Mouse (Mus musculus): Measurements from ENCODE around the gene Farp1. TPM values are rescaled to one million over a fixed set of nuclear protein-coding genes. Genes with fewer than 3 reads are reported as not detected.

The Farp1 gene
- polyA plus RNA-seq, 1 experiment from 2014 or later: 2.3 TPM

DNA sequence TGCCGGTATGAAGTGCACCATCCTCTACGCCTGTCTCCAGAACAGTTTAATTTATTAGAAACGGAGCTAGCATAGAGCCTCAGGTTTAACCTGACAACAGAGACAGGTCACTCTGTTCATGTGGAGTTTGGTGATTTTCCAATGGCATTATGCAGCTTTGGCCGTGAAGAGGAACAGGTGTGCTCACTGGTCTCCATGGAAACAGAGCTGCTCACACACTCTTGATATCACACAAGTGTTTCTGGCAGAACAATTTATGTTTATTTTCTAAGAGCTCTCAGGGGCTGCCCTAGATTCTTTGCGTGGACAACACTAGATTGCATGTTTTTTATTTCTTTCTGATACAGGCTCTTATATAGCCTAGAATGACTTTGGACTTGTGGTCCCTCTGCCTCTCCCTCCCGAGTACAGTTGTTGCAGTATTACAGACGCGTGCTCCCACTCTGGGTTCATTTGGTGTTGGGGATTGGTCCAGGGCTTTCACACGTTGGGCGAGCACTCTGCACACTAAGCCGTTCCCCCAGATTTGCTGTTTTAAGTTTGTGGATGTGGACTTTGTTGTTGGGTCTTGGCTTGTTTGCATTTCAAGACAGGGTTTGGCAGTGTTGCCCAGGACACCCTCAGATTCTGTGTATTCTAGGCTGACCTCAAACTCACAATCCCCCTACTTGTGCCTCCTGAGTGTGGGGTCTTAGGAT is 113.2 kb downstream of the Farp1 start:
- Histone ChIP-seq H3K4me1 (ENCODE audit: insufficient read depth) (peaks cover 13% of the 10 kb centered on the region), H3K9me3 (ENCODE audit: low read length) (no peaks in the 10 kb centered on the region), H3K27ac (ENCODE audit: low read depth) (no peak overlapping the region), H3K36me3 (replicated peaks; ENCODE audit: insufficient read depth, low read length) (no peaks in the 10 kb centered on the region), H3K9ac (replicated peaks) (no peak overlapping the region), H3K4me3 (ENCODE audit: low read depth, low read length) (no peak overlapping the region), H3K27me3 (ENCODE audit: insufficient read depth, low read length) (no peaks in the 10 kb centered on the region), H3K4me2 (ENCODE audit: low read depth, low read length) (no peak overlapping the region)
- WGBS (ENCODE audit: insufficient replicate concordance): 65% methylated on average over 11 of the region's 11 CpGs
- DNase-seq: no peak
- no peak for TF ChIP-seq EP300 (IDR thresholded peaks at IDR 0.05; ENCODE audit: low read depth)
- no peak for TF ChIP-seq CTCF (IDR thresholded peaks at IDR 0.05; ENCODE audit: low read depth)
- no peak for ATAC-seq

DNA sequence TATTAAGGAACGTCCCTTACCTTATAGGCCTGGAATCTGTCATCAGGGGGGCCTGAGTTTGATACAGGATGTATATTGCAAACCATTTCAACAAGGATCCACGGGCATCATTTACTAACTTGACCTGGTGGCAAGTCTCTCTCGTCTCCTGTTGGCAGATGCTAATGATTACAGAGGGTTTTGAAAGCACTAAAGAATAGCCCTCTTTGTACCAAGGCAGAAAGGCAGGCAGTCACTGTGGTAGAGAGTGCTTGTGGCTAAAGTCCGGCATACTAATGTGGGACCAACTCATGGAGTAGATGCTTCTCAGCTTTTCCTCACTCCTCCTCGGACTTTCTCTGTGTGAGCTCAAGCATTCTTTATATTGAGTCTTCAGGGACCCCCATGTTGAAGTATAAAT is 115.0 kb downstream of the Farp1 start:
- no peak for ATAC-seq
- peaks cover 13% of the 10 kb centered on the region for H3K4me1 ChIP-seq (ENCODE audit: insufficient read depth)
- H3K9ac ChIP-seq (replicated peaks): no peak overlapping the region
- TF ChIP-seq EP300 (IDR thresholded peaks at IDR 0.05; ENCODE audit: low read depth) (no peak), CTCF (IDR thresholded peaks at IDR 0.05; ENCODE audit: low read depth) (no peak)
- H3K27me3 ChIP-seq (ENCODE audit: insufficient read depth, low read length): no peaks in the 10 kb centered on the region
- no peaks in the 10 kb centered on the region for H3K36me3 ChIP-seq (replicated peaks; ENCODE audit: insufficient read depth, low read length)
- H3K4me3 ChIP-seq (ENCODE audit: low read depth, low read length): no peak overlapping the region
- DNase-seq: no peak
- H3K9me3 ChIP-seq (ENCODE audit: low read length): no peaks in the 10 kb centered on the region
- no peak overlapping the region for H3K4me2 ChIP-seq (ENCODE audit: low read depth, low read length)
- WGBS (ENCODE audit: insufficient replicate concordance): 77% methylated on average over 5 of the region's 5 CpGs
- H3K27ac ChIP-seq (ENCODE audit: low read depth): no peak overlapping the region

DNA sequence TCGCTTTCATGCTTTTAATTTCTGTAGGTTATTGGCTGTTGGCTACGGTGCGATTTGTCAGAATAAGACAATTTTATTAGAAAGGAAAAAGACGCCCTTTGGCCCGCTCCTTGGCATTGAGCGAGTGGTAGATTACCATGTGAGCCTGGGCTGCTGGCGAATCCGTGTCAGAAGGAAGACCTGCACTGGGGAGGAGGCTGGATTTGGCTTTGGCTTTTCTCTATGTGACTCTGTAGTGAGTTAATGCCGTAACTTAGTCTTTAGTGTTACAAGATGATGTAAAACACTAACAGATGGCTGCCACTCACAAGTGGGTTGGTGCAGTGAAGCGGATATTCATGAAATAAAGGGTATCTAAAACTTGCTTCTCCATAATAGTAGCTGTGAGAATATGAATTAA is 116.8 kb downstream of the Farp1 start:
- ATAC-seq (no peak), DNase-seq (no peak)
- Histone ChIP-seq H3K36me3 (replicated peaks; ENCODE audit: insufficient read depth, low read length) (no peaks in the 10 kb centered on the region), H3K4me2 (ENCODE audit: low read depth, low read length) (no peak overlapping the region), H3K9me3 (ENCODE audit: low read length) (no peaks in the 10 kb centered on the region), H3K27me3 (ENCODE audit: insufficient read depth, low read length) (no peaks in the 10 kb centered on the region), H3K4me3 (ENCODE audit: low read depth, low read length) (no peak overlapping the region), H3K9ac (replicated peaks) (no peak overlapping the region), H3K4me1 (ENCODE audit: insufficient read depth) (peaks cover 9% of the 10 kb centered on the region), H3K27ac (ENCODE audit: low read depth) (no peak overlapping the region)
- 86% methylated on average over 10 of the region's 10 CpGs for WGBS (ENCODE audit: insufficient replicate concordance)
- TF ChIP-seq CTCF (IDR thresholded peaks at IDR 0.05; ENCODE audit: low read depth) (no peak), EP300 (IDR thresholded peaks at IDR 0.05; ENCODE audit: low read depth) (no peak)

DNA sequence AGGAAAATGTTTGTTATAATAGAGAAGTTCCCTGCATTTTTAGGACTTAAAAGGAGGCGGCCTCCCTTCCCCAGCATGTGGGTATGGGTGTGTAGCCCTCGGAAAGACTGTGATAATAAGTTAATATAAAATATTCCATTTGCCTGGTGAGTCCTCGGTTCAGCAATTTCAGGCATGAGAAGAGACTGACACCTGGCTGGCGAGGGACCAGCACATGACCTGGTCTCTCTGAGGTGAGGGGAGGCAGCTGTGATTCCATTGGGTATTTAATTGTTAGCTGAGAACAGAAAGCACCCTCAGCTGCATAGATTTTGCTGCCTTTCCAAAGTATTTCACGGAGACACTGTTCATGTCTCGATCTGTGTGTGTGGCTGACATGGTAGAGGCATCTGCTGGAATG is 117.8 kb downstream of the Farp1 start:
- ATAC-seq: no peak
- WGBS (ENCODE audit: insufficient replicate concordance): 74% methylated on average over 6 of the region's 6 CpGs
- TF ChIP-seq EP300 (IDR thresholded peaks at IDR 0.05; ENCODE audit: low read depth): no peak

DNA sequence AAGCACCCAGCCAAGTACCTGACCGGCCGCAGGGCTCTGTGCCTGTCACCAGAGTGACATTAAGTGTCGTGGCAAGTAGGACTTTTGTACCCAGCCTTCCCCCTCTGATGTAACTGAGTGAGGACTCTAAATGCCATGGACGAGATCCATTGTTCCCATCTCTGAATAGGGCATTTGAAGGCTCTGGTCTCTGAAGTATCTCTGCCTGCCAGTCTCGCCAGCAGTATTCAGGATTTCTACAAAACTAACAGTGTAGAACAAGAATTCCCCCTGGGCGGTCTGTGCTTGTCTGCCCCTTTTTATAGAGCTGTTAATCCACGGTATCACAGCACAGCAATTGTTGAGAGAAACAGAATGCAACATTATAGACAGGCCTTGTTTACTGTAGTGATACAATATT is 118.3 kb downstream of the Farp1 start:
- H3K4me2 ChIP-seq (ENCODE audit: low read depth, low read length): no peak overlapping the region
- no peaks in the 10 kb centered on the region; the same call in 1 of the 2 replicates for H3K4me1 ChIP-seq (ENCODE audit: insufficient read depth)
- H3K9me3 ChIP-seq (ENCODE audit: low read length): no peaks in the 10 kb centered on the region
- TF ChIP-seq EP300 (IDR thresholded peaks at IDR 0.05; ENCODE audit: low read depth) (no peak), CTCF (IDR thresholded peaks at IDR 0.05; ENCODE audit: low read depth) (no peak)
- no peak overlapping the region for H3K4me3 ChIP-seq (ENCODE audit: low read depth, low read length)
- 69% methylated on average over 7 of the region's 7 CpGs for WGBS (ENCODE audit: insufficient replicate concordance)
- ATAC-seq (peak; percentile 38; the same call in 1 of the 2 replicates), DNase-seq (no peak)
- H3K9ac ChIP-seq (replicated peaks): no peak overlapping the region
- no peak overlapping the region for H3K27ac ChIP-seq (ENCODE audit: low read depth)
- H3K36me3 ChIP-seq (replicated peaks; ENCODE audit: insufficient read depth, low read length): no peaks in the 10 kb centered on the region
- H3K27me3 ChIP-seq (ENCODE audit: insufficient read depth, low read length): no peaks in the 10 kb centered on the region

More for the DNA sequence above, 117.8 kb downstream of the Farp1 start:
- Histone ChIP-seq H3K4me3 (ENCODE audit: low read depth, low read length) (no peak overlapping the region), H3K36me3 (replicated peaks; ENCODE audit: insufficient read depth, low read length) (no peaks in the 10 kb centered on the region), H3K4me2 (ENCODE audit: low read depth, low read length) (no peak overlapping the region), H3K27me3 (ENCODE audit: insufficient read depth, low read length) (no peaks in the 10 kb centered on the region), H3K9ac (replicated peaks) (no peak overlapping the region), H3K27ac (ENCODE audit: low read depth) (no peak overlapping the region), H3K4me1 (ENCODE audit: insufficient read depth) (peaks cover 3% of the 10 kb centered on the region; the same call in 1 of the 2 replicates), H3K9me3 (ENCODE audit: low read length) (no peaks in the 10 kb centered on the region)
- no peak for DNase-seq

DNA sequence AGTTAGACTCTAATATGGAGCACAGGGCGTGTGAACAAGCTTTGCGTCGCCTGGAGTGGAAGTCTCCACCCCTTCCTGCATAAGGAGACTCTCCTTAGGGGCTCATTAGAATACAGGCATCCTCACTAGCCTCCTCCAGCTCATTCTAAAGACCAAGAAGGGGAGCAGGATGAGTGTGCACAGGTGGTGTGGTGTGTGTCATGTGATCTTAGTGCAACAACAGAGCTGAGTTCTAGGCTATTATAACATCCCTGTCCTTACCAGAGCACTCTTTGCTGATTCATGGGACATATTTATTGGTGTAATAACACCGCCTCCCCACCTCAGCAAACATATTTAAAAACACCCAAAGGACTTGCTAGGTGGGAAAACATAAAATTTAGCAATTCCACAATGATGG is 120.2 kb downstream of the Farp1 start:
- DNase-seq (no peak), ATAC-seq (no peak)
- Histone ChIP-seq H3K27ac (ENCODE audit: low read depth) (no peak overlapping the region), H3K9me3 (ENCODE audit: low read length) (no peaks in the 10 kb centered on the region), H3K27me3 (ENCODE audit: insufficient read depth, low read length) (no peaks in the 10 kb centered on the region), H3K9ac (replicated peaks) (no peak overlapping the region), H3K36me3 (replicated peaks; ENCODE audit: insufficient read depth, low read length) (no peaks in the 10 kb centered on the region), H3K4me1 (ENCODE audit: insufficient read depth) (0 out of 2 replicates have a peak, but pooled peaks cover 2% of the 10 kb centered on the region), H3K4me3 (ENCODE audit: low read depth, low read length) (no peak overlapping the region), H3K4me2 (ENCODE audit: low read depth, low read length) (no peak overlapping the region)
- 81% methylated on average over 4 of the region's 4 CpGs for WGBS (ENCODE audit: insufficient replicate concordance)
- TF ChIP-seq CTCF (IDR thresholded peaks at IDR 0.05; ENCODE audit: low read depth) (no peak), EP300 (IDR thresholded peaks at IDR 0.05; ENCODE audit: low read depth) (no peak)
